In the genomic region with DNA sequence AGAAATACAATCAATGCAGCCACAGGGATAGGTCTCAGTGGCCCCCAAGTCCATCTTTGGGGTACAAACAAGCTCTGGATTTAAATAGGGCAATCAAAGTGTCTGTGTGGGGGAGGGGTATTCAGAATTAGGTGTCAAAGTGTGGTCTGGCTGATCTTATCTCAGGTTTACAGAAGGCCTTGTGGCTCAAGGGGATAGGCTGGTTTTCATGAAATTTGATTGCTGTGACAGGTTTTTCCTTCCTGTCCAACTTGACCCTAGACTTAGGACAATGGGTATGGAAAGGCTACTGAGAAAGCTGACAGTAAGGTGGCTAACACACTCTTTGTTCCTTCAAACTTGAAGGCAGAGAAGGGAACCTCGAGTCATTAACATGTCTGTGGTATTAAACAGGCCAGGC, we compare ENCODE assay signal across 11 mouse cellular contexts.
DNase-seq lines count a peak whose midpoint lies in the region; ATAC-seq lines count a peak whose summit lies in the region.
"Had no signal": no experiment of that assay in that cellular context is flagged by ENCODE, and none has a peak within 500 bp of the region (broad histone marks: within the 10 kb centered on the region; RNA-seq: fewer than 3 reads in every experiment).

No protein-coding gene starts in this region.

- DNase-seq in kidney, adult 18-20 months: peak; percentile 19
- no peak for DNase-seq in kidney, postnatal 10 days
- DNase-seq in thymus, postnatal 25 days: no peak
- DNase-seq in gastrocnemius, adult 18-20 months (ENCODE audit: low spot score): no peak
- no peak for DNase-seq in left cerebral cortex, postnatal 14 days (ENCODE audit: low spot score in 2 of 2)
- DNase-seq: adrenal gland, adult 2 months; kidney, postnatal 4 days; liver, postnatal 0 days had no signal

- H3K27ac ChIP-seq in forebrain, embryonic 15.5 days (replicated peaks): peak overlapping the region; percentile 93
- peak overlapping the region; percentile 86 for H3K27ac ChIP-seq in limb, embryonic 12.5 days
- H3K27ac ChIP-seq in neural tube, embryonic 14.5 days (ENCODE audit: low read depth, low read length): peak overlapping the region; percentile 96

- no peak for ATAC-seq in forebrain, embryonic 15.5 days (replicated peaks)
- ATAC-seq in limb, embryonic 12.5 days (ENCODE audit: insufficient number of reproducible peaks, insufficient read depth, low FRiP score, low TSS enrichment, low read depth): no peak
- ATAC-seq in neural tube, embryonic 14.5 days (ENCODE audit: low read depth): no peak
- ATAC-seq: liver, postnatal 0 days had no signal

- intact Hi-C loops in left cerebral cortex, postnatal 14 days (cut with DNase I): no loop called here

- 23% methylated on average over 1 of the region's 1 CpGs for WGBS in forebrain, embryonic 15.5 days
- 24% methylated on average over 1 of the region's 1 CpGs for WGBS in limb, embryonic 12.5 days
- WGBS in neural tube, embryonic 14.5 days: 41% methylated on average over 1 of the region's 1 CpGs

- H3K4me2 ChIP-seq in forebrain, embryonic 15.5 days (replicated peaks): no peak overlapping the region
- no peak overlapping the region for H3K4me2 ChIP-seq in limb, embryonic 12.5 days
- H3K4me2 ChIP-seq in neural tube, embryonic 14.5 days (ENCODE audit: low read depth, low read length): no peak overlapping the region

- no peaks in the 10 kb centered on the region for H3K9me3 ChIP-seq in forebrain, embryonic 15.5 days
- H3K9me3 ChIP-seq in limb, embryonic 12.5 days: no peaks in the 10 kb centered on the region
- H3K9me3 ChIP-seq in neural tube, embryonic 14.5 days (ENCODE audit: control insufficient read depth, low read length): no peaks in the 10 kb centered on the region

- no peaks in the 10 kb centered on the region for H3K36me3 ChIP-seq in forebrain, embryonic 15.5 days
- no peaks in the 10 kb centered on the region for H3K36me3 ChIP-seq in limb, embryonic 12.5 days
- H3K36me3 ChIP-seq in neural tube, embryonic 14.5 days (ENCODE audit: control insufficient read depth, insufficient read depth, low read length): no peaks in the 10 kb centered on the region

- H3K27me3 ChIP-seq in forebrain, embryonic 15.5 days: no peaks in the 10 kb centered on the region
- no peaks in the 10 kb centered on the region for H3K27me3 ChIP-seq in limb, embryonic 12.5 days
- H3K27me3 ChIP-seq in neural tube, embryonic 14.5 days (ENCODE audit: control insufficient read depth, insufficient read depth, low read length): no peaks in the 10 kb centered on the region

- H3K4me1 ChIP-seq in forebrain, embryonic 15.5 days: peaks cover 28% of the 10 kb centered on the region
- peaks cover 54% of the 10 kb centered on the region for H3K4me1 ChIP-seq in limb, embryonic 12.5 days (replicated peaks)
- H3K4me1 ChIP-seq in neural tube, embryonic 14.5 days (ENCODE audit: control insufficient read depth, insufficient read depth, low read length): peaks cover 20% of the 10 kb centered on the region

- H3K9ac ChIP-seq in forebrain, embryonic 15.5 days (replicated peaks): no peak overlapping the region
- H3K9ac ChIP-seq in limb, embryonic 12.5 days (replicated peaks): no peak overlapping the region
- no peak overlapping the region for H3K9ac ChIP-seq in neural tube, embryonic 14.5 days (replicated peaks; ENCODE audit: low read depth, low read length)
- H3K9ac ChIP-seq: liver, postnatal 0 days had no signal

- no peak overlapping the region for H3K4me3 ChIP-seq in forebrain, embryonic 15.5 days
- H3K4me3 ChIP-seq in limb, embryonic 12.5 days (replicated peaks): no peak overlapping the region
- no peak overlapping the region for H3K4me3 ChIP-seq in neural tube, embryonic 14.5 days (ENCODE audit: low read depth, low read length)
